24 mouse cellular contexts compared by ENCODE assay signal in genomic region chr11:5575046-5575445, GRCm38 (mm10). TPM values are rescaled to one million over a fixed set of nuclear protein-coding genes. Genes with fewer than 3 reads are reported as not detected.
DNase-seq lines count a peak whose midpoint lies in the region; ATAC-seq lines count a peak whose summit lies in the region.
"Had no signal": no experiment of that assay in that cellular context is flagged by ENCODE, and none has a peak within 500 bp of the region (broad histone marks: within the 10 kb centered on the region; RNA-seq: fewer than 3 reads in every experiment).

No protein-coding gene starts in this region.

- peaks cover 43% of the 10 kb centered on the region for H3K4me1 ChIP-seq in liver, embryonic 13.5 days (replicated peaks)
- H3K4me1 ChIP-seq: embryonic facial prominence, embryonic 12.5 days; midbrain, embryonic 15.5 days had no signal

- H3K9ac ChIP-seq in liver, embryonic 13.5 days: no peak overlapping the region
- H3K9ac ChIP-seq: embryonic facial prominence, embryonic 12.5 days; heart, embryonic 13.5 days; midbrain, embryonic 15.5 days had no signal

- H3K9me3 ChIP-seq in liver, embryonic 13.5 days (replicated peaks): no peaks in the 10 kb centered on the region
- H3K9me3 ChIP-seq: embryonic facial prominence, embryonic 12.5 days; heart, embryonic 13.5 days; limb, embryonic 10.5 days; midbrain, embryonic 15.5 days had no signal

- DNase-seq in thymus, postnatal 0 days (ENCODE audit: low spot score): peak; percentile 15
- DNase-seq in thymus, adult 18-20 months: no peak
- peak; percentile 48 for DNase-seq in c-Kit-positive CD71-positive TER-119-positive erythroid progenitor cells, embryonic 14.5 days (ENCODE audit: low spot score)
- DNase-seq in liver, embryonic 13.5 days: peak; percentile 34
- DNase-seq in layer of hippocampus, adult 11-12 months (ENCODE audit: low spot score): no peak
- no peak for DNase-seq in adrenal gland, adult 8-10 months
- DNase-seq: adrenal gland, adult 2 months; cerebellum, adult 2 months; gastrocnemius, postnatal 10 days; heart, postnatal 4 days; lung, adult 2 months; lung, postnatal 4 days had no signal

- no peaks in the 10 kb centered on the region for H3K36me3 ChIP-seq in liver, embryonic 13.5 days
- H3K36me3 ChIP-seq: embryonic facial prominence, embryonic 12.5 days; heart, embryonic 13.5 days; limb, embryonic 10.5 days; midbrain, embryonic 15.5 days had no signal

- peak overlapping the region; percentile 39 for H3K4me2 ChIP-seq in liver, embryonic 13.5 days
- H3K4me2 ChIP-seq: embryonic facial prominence, embryonic 12.5 days; heart, embryonic 13.5 days; midbrain, embryonic 15.5 days had no signal

- H3K27me3 ChIP-seq in liver, embryonic 13.5 days: no peaks in the 10 kb centered on the region
- H3K27me3 ChIP-seq: embryonic facial prominence, embryonic 12.5 days; heart, embryonic 13.5 days; midbrain, embryonic 15.5 days had no signal

- WGBS in liver, embryonic 13.5 days (ENCODE audit: insufficient replicate concordance): 24% methylated on average over 6 of the region's 6 CpGs

- no peak overlapping the region for H3K4me3 ChIP-seq in liver, embryonic 13.5 days (replicated peaks)
- H3K4me3 ChIP-seq: embryonic facial prominence, embryonic 12.5 days; heart, embryonic 13.5 days; left cerebral cortex, adult 2 months; limb, embryonic 10.5 days; midbrain, embryonic 15.5 days had no signal

- ATAC-seq in liver, embryonic 13.5 days (ENCODE audit: low read depth): peak; percentile 71
- no peak for ATAC-seq in granulocyte monocyte progenitor cell, adult 5-6 weeks (replicated peaks; ENCODE audit: poor library complexity, severe bottlenecking)
- ATAC-seq: midbrain, embryonic 15.5 days had no signal

- H3K27ac ChIP-seq in liver, embryonic 13.5 days: peak overlapping the region; percentile 74
- H3K27ac ChIP-seq: embryonic facial prominence, embryonic 12.5 days; heart, embryonic 13.5 days; left cerebral cortex, adult 2 months; limb, embryonic 10.5 days; midbrain, embryonic 15.5 days had no signal

RNA-seq across cellular contexts. Expression of gene Ankrd36, which starts 5.6 kb away (rescaled TPM):
- 0.05 TPM in 1 of 2 replicates, not detected in the other for polyA plus RNA-seq in thymus, postnatal 0 days (2015; fragmentation: Nextera tagmentation; extraction: Ambion mirVana)
- 1.1 and 1.5 TPM in 2 replicates for polyA plus RNA-seq in liver, embryonic 13.5 days (2015; fragmentation: Nextera tagmentation; extraction: Ambion mirVana)
- total RNA-seq in granulocyte monocyte progenitor cell, adult 5-6 weeks (2014; fragmentation: Nextera tagmentation): not detected in 2 replicates
- total RNA-seq in granulocyte monocyte progenitor cell, adult 5-6 weeks (2017): not detected in 2 replicates
- total RNA-seq in adrenal gland, adult 8-10 months (2022): not detected
- total RNA-seq: adrenal gland, adult 2 months; gastrocnemius, postnatal 10 days; heart, postnatal 4 days; layer of hippocampus, adult 18-20 months; left cerebral cortex, adult 2 months had no signal
- polyA plus RNA-seq: adrenal gland, adult 2 months; brain, embryonic 14.5 days; C2C12; cerebellum, adult 2 months; cortical plate, adult 2 months; heart, embryonic 13.5 days; kidney, embryonic 14.5 days; limb, embryonic 10.5 days; lung, adult 2 months; small intestine, adult 2 months had no signal

RNA-seq across cellular contexts. Expression of gene Ccdc117, which starts 33.1 kb away (rescaled TPM):
- 17.7 and 18.5 TPM in 2 replicates for polyA plus RNA-seq in thymus, postnatal 0 days (2015; fragmentation: Nextera tagmentation; extraction: Ambion mirVana)
- polyA plus RNA-seq in liver, embryonic 13.5 days (2015; fragmentation: Nextera tagmentation; extraction: Ambion mirVana): 8.6 and 11.4 TPM in 2 replicates
- 16.3 and 18.5 TPM in 2 replicates for total RNA-seq in granulocyte monocyte progenitor cell, adult 5-6 weeks (2014; fragmentation: Nextera tagmentation)
- total RNA-seq in granulocyte monocyte progenitor cell, adult 5-6 weeks (2017): 26.1 and 38.3 TPM in 2 replicates
- 10 to 100 TPM; 23.8 to 34.9 (median 28.8) TPM for total RNA-seq in adrenal gland, adult 8-10 months (2022)

RNA-seq across cellular contexts. Expression of gene Xbp1, which starts 54.6 kb away (rescaled TPM):
- polyA plus RNA-seq in thymus, postnatal 0 days (2015; fragmentation: Nextera tagmentation; extraction: Ambion mirVana): 194 and 213 TPM in 2 replicates
- 82.1 and 95.7 TPM in 2 replicates for polyA plus RNA-seq in liver, embryonic 13.5 days (2015; fragmentation: Nextera tagmentation; extraction: Ambion mirVana)
- 197 TPM in 2 replicates for total RNA-seq in granulocyte monocyte progenitor cell, adult 5-6 weeks (2014; fragmentation: Nextera tagmentation)
- total RNA-seq in granulocyte monocyte progenitor cell, adult 5-6 weeks (2017): 194 and 200 TPM in 2 replicates
- 100 to 1,000 TPM; 163 to 269 (median 179) TPM for total RNA-seq in adrenal gland, adult 8-10 months (2022)

Comparison
In these comparisons a context has a peak if more than half of its experiments do, and no peak if none do; other contexts are left out.
1. DNase-seq: peak in thymus, postnatal 0 days (single experiment), c-Kit-positive CD71-positive TER-119-positive erythroid progenitor cells, embryonic 14.5 days (single experiment) and liver, embryonic 13.5 days (single experiment); none in thymus, adult 18-20 months (0 of 2), layer of hippocampus, adult 11-12 months (single experiment) and adrenal gland, adult 8-10 months (single experiment).